Mouse (Mus musculus): ENCODE measurements around the gene Igf2.

The Igf2 gene

DNA sequence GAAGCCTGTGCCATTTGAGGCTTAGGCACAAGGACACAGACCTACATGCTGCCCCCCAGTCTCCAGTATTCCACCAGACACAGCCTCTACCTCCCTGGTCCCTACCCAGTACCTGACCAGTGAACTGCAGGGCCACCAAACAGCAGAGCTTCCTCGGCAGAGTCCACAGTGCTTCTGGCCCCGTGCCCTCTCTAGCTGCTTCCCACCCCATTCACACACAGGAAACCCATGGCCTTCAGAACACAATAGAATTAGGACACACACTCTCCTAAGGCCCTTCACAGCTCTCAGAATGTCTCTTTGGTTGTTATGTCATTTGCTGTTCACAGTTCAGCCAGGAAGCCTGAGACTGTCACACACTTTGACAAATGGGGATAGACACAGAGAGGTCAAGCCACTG lies at the start of gene Igf2:
Gene Igf2, minus strand, starts transcription at position 158 of the 400 bp plus-strand sequence.
- DNase-seq (ENCODE audit: low spot score), result no peak

DNA sequence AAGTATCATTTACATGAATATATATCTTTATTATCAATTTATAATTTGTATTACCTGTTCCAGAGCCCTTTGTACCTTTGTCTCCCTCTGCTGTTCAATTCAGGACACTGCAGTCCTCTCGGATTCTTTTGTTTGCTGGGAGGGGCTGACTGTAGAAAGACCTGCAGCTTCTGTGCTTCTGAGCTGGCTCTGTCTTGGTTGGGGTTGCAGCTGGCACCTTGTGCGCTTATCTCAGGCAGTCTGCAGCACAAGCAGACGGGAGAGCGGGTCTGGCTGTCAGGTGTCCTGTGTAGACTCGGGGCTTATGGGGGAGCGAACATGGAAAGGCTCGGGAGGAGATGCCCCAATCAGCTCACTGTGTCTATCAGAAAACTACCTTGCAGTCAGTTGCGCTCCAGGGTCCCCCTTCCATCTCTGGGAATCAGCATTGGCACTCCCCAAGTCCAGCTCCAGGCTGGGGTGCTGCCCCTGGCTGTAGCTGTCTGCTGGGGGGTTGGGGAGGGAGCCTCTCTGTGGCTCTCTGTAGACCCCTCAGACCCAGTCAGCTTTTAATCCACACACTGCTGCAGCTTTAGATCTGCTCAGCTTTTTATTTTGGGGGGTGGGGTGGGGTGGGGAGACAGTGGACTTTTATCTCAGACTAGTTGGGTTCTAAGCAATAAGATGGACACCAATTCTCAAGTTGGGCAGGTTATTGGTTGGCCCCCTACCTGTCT lies 48.3 kb upstream of the Igf2 start:
- DNase-seq (ENCODE audit: low spot score), result no peak

DNA sequence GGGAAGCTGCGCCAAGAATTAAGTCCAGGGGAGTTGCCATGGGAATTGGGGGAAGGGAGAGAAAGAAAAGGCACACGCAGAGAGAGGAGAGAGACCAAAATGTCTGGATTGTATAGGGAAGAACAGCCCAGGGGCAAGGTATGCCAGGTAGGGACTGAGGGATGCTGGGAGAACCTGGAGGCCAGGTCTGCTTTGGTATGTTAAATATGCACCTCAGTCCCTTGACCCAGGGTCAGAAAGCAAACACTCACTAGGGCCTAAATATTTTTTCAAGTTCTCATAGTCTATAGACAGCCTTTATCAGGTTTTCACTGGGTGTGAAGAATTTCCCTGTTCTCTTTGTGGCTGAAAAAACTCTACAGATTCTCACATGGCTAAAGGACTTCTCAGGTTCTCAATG lies 40.3 kb upstream of the Igf2 start:
- DNase-seq (ENCODE audit: low spot score), result no peak

DNA sequence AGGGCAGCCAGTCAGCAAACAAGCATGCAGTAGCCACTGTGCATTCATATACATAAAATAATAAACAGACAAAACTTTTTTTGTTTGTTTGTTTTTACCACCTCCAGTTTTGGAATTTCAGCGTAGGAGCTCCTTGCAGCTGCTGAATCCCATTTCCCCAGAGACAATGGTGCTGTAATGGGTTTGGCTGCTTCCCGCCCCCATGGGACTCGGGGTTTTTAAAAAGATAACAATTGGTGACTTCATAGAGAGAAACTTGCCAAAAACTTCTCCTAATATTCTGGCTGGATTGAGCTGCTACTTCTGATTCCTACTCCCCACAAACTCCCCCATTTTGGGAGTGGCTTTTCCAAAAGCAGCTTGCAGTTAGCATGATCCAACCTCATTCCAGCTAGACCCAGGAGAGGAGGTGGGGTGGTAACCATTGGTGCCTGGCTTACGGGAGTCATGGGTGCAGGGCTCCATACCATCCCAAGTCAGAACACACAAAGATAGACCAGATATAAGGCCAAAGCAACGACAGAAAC lies 32.8 kb upstream of the Igf2 start:
- no peak for DNase-seq (ENCODE audit: low spot score)

DNA sequence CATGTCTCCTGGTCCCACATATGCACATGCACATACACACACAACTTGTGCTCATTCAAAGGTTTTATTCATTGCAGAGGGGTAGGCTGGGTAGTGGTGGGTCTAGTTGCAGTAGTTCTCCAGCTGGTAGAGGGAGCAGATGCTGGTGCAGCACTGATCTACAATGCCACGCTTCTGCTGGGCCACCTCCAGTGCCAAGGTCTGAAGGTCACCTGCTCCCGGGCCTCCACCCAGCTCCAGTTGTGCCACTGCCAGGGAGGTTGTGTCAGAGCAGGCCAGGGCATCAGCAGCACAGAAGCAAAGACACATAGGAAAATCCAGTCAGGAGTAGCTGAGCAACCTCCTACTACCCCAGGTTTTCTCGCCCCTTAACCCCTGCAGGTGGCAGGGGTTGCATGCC lies 12.0 kb upstream of the Igf2 start:
- no peak for DNase-seq (ENCODE audit: low spot score)

DNA sequence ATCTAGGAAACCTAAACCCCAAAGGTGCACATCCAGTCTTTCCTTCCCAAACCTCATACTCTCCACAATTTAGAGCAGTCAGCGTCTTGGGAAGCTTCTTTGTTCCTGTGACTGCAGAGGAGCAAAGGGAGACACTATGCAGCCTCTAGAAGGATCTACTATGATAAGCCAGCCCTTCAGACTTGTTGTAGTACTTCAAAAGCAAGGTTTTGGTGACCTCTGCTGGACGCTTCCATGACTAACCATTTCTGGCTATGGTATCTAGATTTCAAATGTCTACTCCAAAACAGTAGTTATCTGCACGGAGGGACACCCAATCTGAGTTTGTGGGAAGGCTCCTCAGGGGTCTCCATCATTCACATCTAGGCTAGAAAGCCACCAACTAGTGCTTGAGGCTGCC lies 9.0 kb upstream of the Igf2 start:
- no peak for DNase-seq (ENCODE audit: low spot score)

DNA sequence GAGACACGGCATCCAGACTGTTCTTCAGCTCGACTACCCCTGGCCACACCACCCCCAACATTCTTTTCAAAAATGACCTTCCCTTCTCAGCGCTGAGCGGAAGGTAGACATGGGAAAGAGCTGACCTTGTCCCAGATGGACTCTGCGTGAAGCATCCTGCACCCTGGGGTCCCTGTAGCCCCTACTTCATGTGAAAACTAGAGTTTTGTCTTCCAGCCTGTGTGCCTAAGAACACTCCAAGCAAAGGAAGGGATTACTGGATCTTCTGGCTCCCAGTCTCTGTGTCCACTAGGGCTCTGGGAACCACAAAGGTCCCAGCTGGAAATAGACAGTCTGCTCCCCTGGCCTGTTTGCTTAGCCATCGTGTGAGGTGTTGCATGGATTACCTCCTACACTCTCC lies 8.5 kb upstream of the Igf2 start:
- DNase-seq (ENCODE audit: low spot score), result no peak

DNA sequence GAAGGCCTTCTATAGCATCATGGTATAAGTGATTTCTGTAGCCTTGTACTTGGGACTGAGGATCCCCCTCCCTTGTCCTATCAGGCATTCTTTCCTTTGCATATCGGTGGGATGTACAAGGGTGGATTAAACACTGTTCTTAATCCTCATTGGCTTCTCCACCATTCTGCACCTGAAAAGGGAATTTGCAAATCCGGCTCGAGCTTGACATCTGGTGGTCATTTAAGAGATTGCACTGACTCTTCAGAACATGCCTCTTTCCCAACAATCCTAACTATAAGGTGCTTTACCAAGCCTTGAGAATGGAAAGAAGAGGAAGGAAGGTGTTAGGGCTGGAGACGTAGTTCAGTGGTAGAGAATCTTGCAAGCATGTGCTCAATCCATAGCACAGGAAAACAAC lies 5.5 kb upstream of the Igf2 start:
- DNase-seq (ENCODE audit: low spot score), result no peak

DNA sequence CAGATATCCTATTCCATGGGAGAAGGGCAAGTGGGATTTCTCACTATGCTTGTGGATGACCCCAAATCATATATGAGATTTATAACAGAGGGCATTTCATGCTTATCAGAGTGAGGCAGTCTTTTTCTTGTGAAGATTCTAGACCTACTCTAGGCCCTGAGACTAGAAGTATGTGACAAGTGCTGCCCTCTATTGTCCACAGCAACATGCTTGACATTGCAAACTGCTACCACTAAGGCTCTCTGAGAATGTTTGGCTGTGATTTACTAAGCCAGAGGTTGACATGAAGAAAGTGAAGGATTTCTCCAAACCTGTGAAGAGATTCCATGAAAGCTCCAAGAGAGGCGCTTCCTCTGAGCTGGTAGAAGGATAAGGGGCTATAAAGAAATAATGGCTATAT lies 4.5 kb upstream of the Igf2 start:
- no peak for DNase-seq (ENCODE audit: low spot score)

DNA sequence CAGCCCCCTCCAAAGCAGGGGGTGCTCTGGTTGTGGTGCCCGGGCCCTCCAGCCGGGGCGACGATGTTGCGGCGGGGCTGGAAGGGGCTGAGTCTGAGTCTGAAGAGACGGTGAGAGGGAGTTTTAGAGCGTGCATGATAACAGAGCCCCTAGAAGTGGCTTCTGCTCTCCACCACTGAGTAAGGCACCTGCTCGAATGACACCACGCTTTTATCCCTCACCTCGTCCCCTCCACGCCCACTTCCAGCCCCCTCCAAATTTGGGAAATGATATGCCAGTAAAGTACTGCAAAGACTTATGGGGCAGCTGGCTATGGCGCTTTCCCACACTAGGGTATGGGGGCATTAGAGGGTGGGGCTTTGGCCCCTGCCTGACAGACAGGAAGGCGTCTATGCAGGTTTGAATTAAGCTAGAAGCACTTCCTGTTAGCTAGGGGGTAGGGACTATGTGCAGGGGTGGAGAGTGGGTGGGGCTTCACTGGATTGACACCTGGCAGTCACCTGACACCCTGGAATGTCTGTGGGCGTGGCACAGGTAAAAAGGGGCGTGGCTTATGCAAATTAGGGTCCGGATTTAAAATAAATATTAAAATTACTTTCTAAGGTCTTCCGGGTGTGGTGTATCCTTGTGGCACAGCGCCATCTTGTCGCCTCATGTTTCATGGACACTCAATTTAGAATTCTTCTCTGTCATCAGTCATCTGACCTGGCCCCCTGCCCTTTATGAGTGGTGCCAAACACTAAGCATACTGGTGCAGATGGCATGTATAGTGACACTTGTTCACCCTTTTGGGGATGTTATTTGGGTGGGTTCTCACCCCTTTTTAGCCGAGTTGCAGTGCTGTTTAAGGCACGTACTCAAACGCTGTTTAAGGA lies 3.4 kb upstream of the Igf2 start, which contains the start of gene Gm49394:
Gene Gm49394, minus strand, starts transcription at position 192 of the 875 bp plus-strand sequence.
- DNase-seq (ENCODE audit: low spot score), result no peak

DNA sequence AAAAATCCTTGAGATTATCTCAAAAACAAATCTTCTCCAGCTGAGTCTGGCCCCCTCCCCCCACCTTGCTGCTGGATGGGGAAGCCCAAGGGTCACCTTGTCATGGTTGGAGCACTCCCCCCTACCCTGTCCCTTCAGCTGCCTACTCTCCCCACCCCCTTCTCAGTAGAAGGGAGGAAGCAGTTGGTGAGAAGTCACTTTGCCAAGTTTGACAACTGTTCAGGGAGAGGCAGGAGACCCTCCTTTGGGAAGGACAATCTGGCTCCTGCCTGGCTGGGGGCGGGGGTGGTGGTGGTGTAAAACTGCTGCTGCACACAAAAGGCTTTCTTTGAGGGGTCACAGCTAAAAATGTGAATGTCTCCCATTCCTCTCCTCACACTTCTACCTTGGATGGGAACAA lies 1.7 kb upstream of the Igf2 start:
- no peak for DNase-seq (ENCODE audit: low spot score)

DNA sequence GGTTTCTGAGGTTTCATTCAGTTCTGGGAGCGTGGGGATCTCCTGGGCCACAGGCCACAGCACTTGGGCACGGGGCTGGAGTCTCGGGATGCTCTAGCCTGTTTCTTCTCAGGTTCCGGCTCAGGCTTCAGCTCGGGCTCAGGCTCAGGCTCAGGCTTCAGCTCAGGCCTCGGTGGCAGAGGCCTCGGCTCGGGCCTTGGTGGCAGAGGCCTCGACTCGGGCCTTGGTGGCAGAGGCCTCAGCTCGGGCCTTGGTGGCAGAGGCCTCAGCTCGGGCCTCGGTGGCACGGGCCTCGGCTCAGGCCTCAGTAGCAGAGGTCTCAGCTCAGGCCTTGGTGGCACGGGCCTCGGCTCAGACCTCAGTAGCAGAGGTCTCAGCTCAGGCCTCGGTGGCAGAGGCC lies 905 bp upstream of the Igf2 start:
- DNase-seq (ENCODE audit: low spot score), result no peak

DNA sequence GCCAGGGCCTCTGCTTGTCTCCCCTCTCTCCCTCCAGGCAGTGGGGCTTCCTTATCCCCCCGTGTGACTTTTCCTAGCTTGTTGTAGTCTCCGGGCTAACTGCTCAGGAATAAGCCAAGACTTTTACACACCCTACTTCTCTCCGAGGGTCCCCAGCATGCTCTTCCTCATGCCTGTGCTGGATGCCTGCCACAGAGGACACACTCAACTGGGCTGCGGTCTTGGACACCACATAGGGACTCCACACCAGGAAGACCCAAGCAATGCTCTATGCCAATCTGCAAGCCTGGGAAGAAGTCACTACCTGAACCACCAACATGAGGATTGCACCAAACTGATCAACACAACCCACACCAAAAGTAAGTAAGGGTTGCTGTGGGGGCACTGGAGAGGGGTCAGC lies 507 bp downstream of the Igf2 start:
- no peak for DNase-seq (ENCODE audit: low spot score)

DNA sequence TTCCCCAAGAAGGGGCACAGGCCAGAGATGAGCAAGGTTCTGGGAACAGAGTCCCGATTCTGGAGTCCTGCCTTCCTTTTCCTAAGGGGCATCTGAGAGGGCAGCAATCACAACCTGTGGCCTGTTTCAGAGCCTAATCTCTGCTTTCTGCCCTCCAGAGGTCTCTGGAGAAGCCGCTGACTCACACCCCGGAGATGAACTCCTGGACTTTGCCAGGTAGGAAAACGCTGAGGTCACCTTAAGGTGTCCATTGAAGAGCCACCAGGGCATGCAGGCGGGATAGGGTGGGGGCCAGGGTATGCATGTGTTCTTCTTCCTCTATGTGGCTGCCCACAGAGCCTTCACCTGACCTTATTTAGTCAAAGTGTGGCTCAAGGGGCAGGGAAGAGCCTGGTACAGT lies 1.3 kb downstream of the Igf2 start:
- no peak for DNase-seq (ENCODE audit: low spot score)

DNA sequence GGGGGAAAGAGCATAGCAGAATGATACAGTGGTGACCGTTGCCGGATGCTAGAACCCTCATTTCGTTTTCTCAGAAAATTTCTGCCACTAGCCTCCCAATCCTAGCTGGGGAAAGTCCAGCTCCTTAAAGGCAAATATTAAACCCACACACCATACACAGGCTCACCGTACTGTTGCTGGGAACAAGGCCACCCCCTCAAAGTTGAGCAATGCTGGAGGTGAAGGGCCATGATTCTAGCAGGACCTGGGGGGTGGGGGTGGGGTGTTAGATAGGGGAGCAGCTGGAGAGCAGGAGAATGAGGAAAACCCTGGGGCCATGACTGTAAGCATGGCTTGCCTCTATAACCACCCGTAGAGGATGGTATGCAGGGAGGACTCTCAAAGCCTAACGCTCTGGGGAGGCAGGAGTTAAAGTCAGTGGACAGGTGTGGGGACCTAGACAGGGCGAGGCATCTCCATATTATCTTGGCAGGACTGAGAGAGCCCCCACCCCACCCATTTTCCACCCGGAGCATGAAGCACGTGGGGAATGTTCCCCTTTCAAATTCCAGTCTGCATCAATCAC lies 2.1 kb downstream of the Igf2 start:
- DNase-seq (ENCODE audit: low spot score), result no peak

DNA sequence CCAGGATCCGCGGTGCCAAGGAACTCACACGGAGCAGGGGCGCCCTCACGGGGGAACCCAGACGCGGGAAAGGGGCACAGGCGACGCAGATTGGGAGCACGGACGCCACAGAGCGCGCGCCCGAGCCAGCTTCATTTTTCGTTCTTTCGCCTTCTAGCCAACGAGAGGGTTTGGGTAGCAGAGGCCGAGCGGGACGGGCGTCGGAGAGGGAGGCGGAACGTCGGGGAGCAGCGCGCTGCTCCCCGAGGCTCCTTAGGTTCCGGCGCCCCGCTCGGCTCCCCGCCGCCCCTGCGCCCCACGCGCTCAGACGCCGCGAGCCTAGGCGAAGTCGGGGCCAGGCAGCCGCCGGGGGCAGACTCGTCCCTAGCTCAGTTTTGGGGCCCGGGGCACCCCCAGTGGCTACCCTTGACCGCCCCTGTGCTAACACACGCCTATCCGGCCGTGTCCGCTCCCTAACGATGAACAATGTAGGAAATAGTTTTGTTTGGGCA lies 2.6 kb downstream of the Igf2 start:
- no peak for DNase-seq (ENCODE audit: low spot score)

DNA sequence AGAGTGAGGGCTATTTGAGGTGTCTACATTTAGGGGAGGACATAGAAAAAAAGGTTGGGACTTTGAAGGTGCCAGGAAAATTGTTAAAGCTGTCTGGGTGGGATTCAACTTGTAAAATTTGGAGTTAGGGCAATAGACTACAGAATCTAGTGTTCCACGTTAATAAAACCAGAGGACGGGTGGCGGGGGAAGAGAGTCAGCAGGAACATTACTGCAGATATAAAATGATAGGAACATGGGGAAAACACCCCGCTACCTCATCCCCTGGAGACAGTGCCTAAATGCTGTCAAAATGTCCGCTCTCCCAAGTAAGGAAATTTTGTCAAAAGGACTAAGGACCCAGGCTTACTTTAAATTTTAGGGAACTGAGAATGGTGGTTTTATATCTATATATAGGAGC lies 3.5 kb downstream of the Igf2 start:
- DNase-seq (ENCODE audit: low spot score), result no peak

DNA sequence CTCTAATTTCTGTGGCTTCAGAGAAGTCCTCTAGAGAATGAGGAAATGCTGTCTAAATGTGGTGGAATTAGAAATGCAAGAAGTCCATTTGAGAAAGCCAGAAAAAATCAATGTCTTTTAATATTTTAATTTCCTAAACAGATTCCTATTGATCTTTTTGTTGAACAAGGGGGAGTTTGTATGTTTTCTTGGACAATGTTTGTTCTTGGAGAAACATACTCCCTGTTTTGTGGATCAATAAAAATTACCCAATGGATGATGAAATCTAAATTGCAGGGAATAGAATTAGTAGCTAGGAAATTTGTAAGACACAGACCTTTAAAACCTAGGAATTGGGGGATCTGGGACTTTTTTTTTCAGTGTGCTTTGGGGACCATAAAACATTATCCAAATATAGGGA lies 4.8 kb downstream of the Igf2 start:
- no peak for DNase-seq (ENCODE audit: low spot score)

DNA sequence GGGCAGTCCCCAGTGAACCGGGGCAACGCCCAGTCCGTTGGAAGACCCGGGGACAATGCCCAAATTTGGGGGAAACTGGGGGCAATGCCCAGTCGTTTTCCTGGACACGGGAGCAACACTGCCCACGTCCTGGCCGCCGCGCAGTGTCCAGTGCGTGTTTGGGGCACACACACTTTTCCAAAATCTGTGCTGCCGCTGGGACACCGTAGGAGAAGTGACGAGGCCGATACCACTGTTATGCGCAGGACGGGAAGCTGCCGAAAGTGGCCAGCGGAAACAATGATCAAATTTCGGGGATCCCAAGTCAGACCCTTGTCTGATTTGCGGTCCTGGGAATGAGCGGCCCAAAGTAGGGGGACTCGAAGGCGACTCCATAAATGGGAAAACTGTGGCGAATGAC lies 5.6 kb downstream of the Igf2 start:
- DNase-seq (ENCODE audit: low spot score), result no peak

DNA sequence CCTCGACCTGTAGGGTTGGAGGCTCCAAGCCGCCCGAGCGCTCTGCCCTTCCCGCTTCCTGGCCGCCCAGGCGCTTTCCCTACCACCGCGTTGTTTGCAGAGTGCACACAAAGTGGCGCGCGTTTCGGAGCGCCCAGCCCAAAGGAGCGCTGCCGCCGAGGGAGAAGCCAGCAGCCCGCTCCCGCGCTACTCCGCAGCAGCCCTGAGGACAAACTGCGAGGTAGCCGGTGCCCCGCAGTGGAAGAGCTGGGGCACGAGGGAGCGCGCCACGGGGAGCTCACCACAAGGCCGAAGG lies 6.0 kb downstream of the Igf2 start:
- no peak for DNase-seq (ENCODE audit: low spot score)

DNA sequence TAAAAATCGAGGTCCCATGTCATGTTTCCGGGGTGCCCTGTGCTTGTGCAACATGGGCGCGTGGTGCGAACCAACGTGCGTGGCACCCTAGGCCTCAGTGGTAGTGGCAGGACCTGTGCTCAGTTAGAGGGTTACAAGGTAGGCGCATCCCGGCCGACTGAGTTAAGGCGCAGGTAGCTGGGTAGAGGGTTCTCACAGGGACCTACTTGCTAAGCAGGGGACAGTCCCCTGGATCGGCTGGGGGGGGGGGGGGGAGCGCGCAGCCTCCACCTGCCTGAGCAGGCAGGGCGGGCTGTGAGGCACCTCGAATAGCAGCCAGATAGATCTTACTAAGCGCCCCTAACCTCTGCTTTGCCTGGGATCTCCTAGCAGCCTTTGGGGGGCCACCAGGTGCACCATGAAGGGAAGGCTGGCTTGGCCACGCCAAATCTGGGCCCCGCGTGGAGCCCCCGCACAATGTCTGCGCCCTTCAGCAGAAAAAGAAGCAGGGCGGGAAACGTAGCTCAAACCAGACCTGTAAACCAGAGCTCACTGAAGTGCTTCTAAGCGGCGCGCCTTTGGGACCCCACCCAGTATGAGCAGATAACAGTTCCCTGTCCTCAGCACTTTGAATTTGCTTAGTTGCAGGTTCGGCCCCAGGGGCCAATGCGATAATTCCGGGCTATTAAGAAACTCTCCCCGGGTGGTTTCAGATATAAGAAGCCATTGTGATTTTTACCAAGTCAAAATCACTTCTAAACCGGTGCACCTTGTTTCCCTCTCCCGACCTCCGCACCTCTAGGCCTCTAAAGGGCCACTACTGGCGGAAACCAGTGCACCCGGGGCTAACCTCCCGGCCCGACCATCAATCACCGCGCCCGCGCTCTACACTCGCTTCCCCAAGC lies 6.6 kb downstream of the Igf2 start:
- DNase-seq (ENCODE audit: low spot score), result no peak

DNA sequence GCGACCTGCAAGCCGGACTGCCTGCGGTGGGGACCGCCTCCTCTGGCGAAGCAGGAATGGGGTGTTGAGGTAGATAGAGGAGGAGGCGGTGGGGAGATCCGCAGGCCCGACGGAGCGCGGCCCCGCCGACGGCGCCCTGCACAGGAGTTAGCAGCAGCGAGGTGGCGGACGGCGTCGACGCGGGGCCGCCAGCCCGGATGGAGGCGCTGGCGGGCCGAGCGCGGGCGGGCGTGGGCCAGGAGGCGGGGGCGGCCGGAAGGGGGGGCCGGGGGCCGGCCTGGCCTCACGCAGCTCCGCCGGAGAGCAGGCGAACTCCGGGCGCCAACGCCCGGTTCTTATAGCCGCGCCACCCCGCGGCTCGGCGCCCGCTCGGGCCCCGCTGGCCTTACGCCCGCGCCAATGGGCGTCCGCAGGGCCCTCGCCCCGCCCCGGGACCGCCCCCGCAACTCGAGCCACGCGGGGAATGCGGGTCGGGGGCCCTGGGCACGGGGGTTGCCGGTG lies 7.4 kb downstream of the Igf2 start:
- no peak for DNase-seq (ENCODE audit: low spot score)
